ENCODE assay signal across 21 mouse cellular contexts in the genomic region with DNA sequence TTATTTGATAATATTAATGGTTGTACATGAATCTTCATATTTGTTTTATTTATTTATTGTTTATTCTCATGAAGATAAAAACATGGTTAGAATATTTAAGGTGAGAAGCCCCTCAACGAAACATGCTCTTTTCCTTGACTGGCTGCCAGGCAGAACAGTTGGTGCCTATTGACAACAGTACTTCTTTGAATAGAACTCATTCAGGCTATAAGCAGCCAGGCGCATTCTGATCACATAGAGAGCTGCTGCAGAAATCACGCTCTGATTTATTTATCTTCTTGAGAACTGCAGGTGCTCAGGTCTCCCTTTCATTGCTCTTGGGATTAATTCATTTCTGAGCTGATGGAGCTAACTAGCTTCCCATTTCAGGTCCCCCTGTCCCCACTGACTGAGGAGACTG.
DNase-seq lines count a peak whose midpoint lies in the region; ATAC-seq lines count a peak whose summit lies in the region.
"Had no signal": no experiment of that assay in that cellular context is flagged by ENCODE, and none has a peak within 500 bp of the region (broad histone marks: within the 10 kb centered on the region; RNA-seq: fewer than 3 reads in every experiment).

No protein-coding gene starts in this region.

- no peak overlapping the region for H3K9ac ChIP-seq in neural tube, embryonic 14.5 days (replicated peaks; ENCODE audit: low read depth, low read length)
- no peak overlapping the region for H3K9ac ChIP-seq in neural tube, embryonic 15.5 days (replicated peaks)
- no peak overlapping the region for H3K9ac ChIP-seq in forebrain, embryonic 16.5 days (replicated peaks; ENCODE audit: low read depth, low read length)
- no peak overlapping the region for H3K9ac ChIP-seq in liver, embryonic 11.5 days (ENCODE audit: low read depth, low read length)
- H3K9ac ChIP-seq: hindbrain, embryonic 13.5 days; intestine, embryonic 15.5 days; midbrain, embryonic 12.5 days; stomach, embryonic 15.5 days had no signal

- 37% methylated on average over 3 of the region's 3 CpGs for WGBS in neural tube, embryonic 14.5 days
- 36% methylated on average over 3 of the region's 3 CpGs for WGBS in neural tube, embryonic 15.5 days
- 12% methylated on average over 3 of the region's 3 CpGs for WGBS in forebrain, embryonic 16.5 days
- 84% methylated on average over 3 of the region's 3 CpGs for WGBS in liver, embryonic 11.5 days

- H3K27ac ChIP-seq in neural tube, embryonic 14.5 days (ENCODE audit: low read depth, low read length), result no peak overlapping the region
- H3K27ac ChIP-seq in neural tube, embryonic 15.5 days (replicated peaks), result no peak overlapping the region
- peak overlapping the region; percentile 58 for H3K27ac ChIP-seq in forebrain, embryonic 16.5 days (ENCODE audit: low read length)
- H3K27ac ChIP-seq in liver, embryonic 11.5 days (ENCODE audit: low read depth, low read length), result no peak overlapping the region
- H3K27ac ChIP-seq: embryonic facial prominence, embryonic 10.5 days; hindbrain, embryonic 13.5 days; intestine, embryonic 15.5 days; midbrain, embryonic 12.5 days; stomach, embryonic 15.5 days had no signal

- no peaks in the 10 kb centered on the region for H3K4me1 ChIP-seq in neural tube, embryonic 14.5 days (ENCODE audit: control insufficient read depth, insufficient read depth, low read length)
- H3K4me1 ChIP-seq in neural tube, embryonic 15.5 days, result no peaks in the 10 kb centered on the region
- no peaks in the 10 kb centered on the region; the same call in none of the 2 replicates for H3K4me1 ChIP-seq in forebrain, embryonic 16.5 days (replicated peaks; ENCODE audit: control insufficient read depth, insufficient read depth, low read length)
- no peaks in the 10 kb centered on the region for H3K4me1 ChIP-seq in liver, embryonic 11.5 days (replicated peaks; ENCODE audit: control insufficient read depth, insufficient read depth, low read length)
- H3K4me1 ChIP-seq: embryonic facial prominence, embryonic 10.5 days; hindbrain, embryonic 13.5 days; intestine, embryonic 15.5 days; midbrain, embryonic 12.5 days; stomach, embryonic 15.5 days had no signal

- 0 out of 2 replicates have a peak, but pooled peaks have one; percentile 68 for ATAC-seq in neural tube, embryonic 14.5 days (ENCODE audit: low read depth)
- no peak for ATAC-seq in neural tube, embryonic 15.5 days (ENCODE audit: low FRiP score)
- ATAC-seq in forebrain, embryonic 16.5 days, result peak; percentile 87
- no peak for ATAC-seq in liver, embryonic 11.5 days (replicated peaks; ENCODE audit: low FRiP score)
- ATAC-seq: intestine, embryonic 15.5 days; lung, postnatal 0 days had no signal

- H3K4me2 ChIP-seq in neural tube, embryonic 14.5 days (ENCODE audit: low read depth, low read length), result no peak overlapping the region
- H3K4me2 ChIP-seq in neural tube, embryonic 15.5 days, result no peak overlapping the region
- peak overlapping the region; percentile 17 for H3K4me2 ChIP-seq in forebrain, embryonic 16.5 days (ENCODE audit: low read length)
- H3K4me2 ChIP-seq in liver, embryonic 11.5 days, result no peak overlapping the region
- H3K4me2 ChIP-seq: heart, embryonic 11.5 days; hindbrain, embryonic 13.5 days; intestine, embryonic 15.5 days; midbrain, embryonic 12.5 days; stomach, embryonic 15.5 days had no signal

- no peak overlapping the region for H3K4me3 ChIP-seq in neural tube, embryonic 14.5 days (ENCODE audit: low read depth, low read length)
- no peak overlapping the region for H3K4me3 ChIP-seq in neural tube, embryonic 15.5 days (replicated peaks)
- no peak overlapping the region for H3K4me3 ChIP-seq in forebrain, embryonic 16.5 days (replicated peaks; ENCODE audit: low read length)
- H3K4me3 ChIP-seq in liver, embryonic 11.5 days (ENCODE audit: low read depth, low read length), result no peak overlapping the region
- H3K4me3 ChIP-seq: embryonic facial prominence, embryonic 10.5 days; hindbrain, embryonic 13.5 days; intestine, embryonic 15.5 days; midbrain, embryonic 12.5 days; stomach, embryonic 15.5 days had no signal

- no peaks in the 10 kb centered on the region for H3K9me3 ChIP-seq in neural tube, embryonic 14.5 days (ENCODE audit: control insufficient read depth, low read length)
- no peaks in the 10 kb centered on the region for H3K9me3 ChIP-seq in neural tube, embryonic 15.5 days (replicated peaks)
- no peaks in the 10 kb centered on the region for H3K9me3 ChIP-seq in forebrain, embryonic 16.5 days (ENCODE audit: control insufficient read depth, low read length)
- 0 out of 2 replicates have a peak, but pooled peaks cover 3% of the 10 kb centered on the region for H3K9me3 ChIP-seq in liver, embryonic 11.5 days (ENCODE audit: control insufficient read depth, low read length)
- H3K9me3 ChIP-seq: embryonic facial prominence, embryonic 10.5 days; hindbrain, embryonic 13.5 days; intestine, embryonic 15.5 days; midbrain, embryonic 12.5 days; stomach, embryonic 15.5 days had no signal

- no peaks in the 10 kb centered on the region for H3K36me3 ChIP-seq in neural tube, embryonic 14.5 days (ENCODE audit: control insufficient read depth, insufficient read depth, low read length)
- no peaks in the 10 kb centered on the region for H3K36me3 ChIP-seq in neural tube, embryonic 15.5 days
- H3K36me3 ChIP-seq in forebrain, embryonic 16.5 days (ENCODE audit: control insufficient read depth, insufficient read depth), result no peaks in the 10 kb centered on the region
- no peaks in the 10 kb centered on the region for H3K36me3 ChIP-seq in liver, embryonic 11.5 days (ENCODE audit: control insufficient read depth, insufficient read depth, low read length)
- H3K36me3 ChIP-seq: embryonic facial prominence, embryonic 10.5 days; hindbrain, embryonic 13.5 days; intestine, embryonic 15.5 days; midbrain, embryonic 12.5 days; stomach, embryonic 15.5 days had no signal

- no peaks in the 10 kb centered on the region for H3K27me3 ChIP-seq in neural tube, embryonic 14.5 days (ENCODE audit: control insufficient read depth, insufficient read depth, low read length)
- H3K27me3 ChIP-seq in neural tube, embryonic 15.5 days (replicated peaks), result no peaks in the 10 kb centered on the region
- no peaks in the 10 kb centered on the region for H3K27me3 ChIP-seq in forebrain, embryonic 16.5 days (replicated peaks; ENCODE audit: control insufficient read depth, insufficient read depth, low read length)
- H3K27me3 ChIP-seq in liver, embryonic 11.5 days (replicated peaks; ENCODE audit: control insufficient read depth, insufficient read depth, low read length), result no peaks in the 10 kb centered on the region
- H3K27me3 ChIP-seq: hindbrain, embryonic 13.5 days; intestine, embryonic 15.5 days; midbrain, embryonic 12.5 days; stomach, embryonic 15.5 days had no signal

- peak; percentile 5 to 36 for DNase-seq in cerebellum, postnatal 10 days
- no peak for DNase-seq in cerebellum, postnatal 36 days
- DNase-seq in layer of hippocampus, postnatal 10 days (ENCODE audit: low spot score in 2 of 2), result peak; percentile 12 to 22
- no peak for DNase-seq in layer of hippocampus, adult 9-10 months (ENCODE audit: low spot score)
- DNase-seq in liver, embryonic 11.5 days (ENCODE audit: low spot score), result no peak
- DNase-seq: adrenal gland, postnatal 10 days; cerebellum, adult 11 months; heart, postnatal 10 days; kidney, postnatal 36 days; thymus, adult 18-20 months; thymus, postnatal 4 days had no signal

Comparison
In these comparisons a context has a peak if more than half of its experiments do, and no peak if none do; other contexts are left out.
1. DNase-seq: peak in cerebellum, postnatal 10 days (2 of 2) and layer of hippocampus, postnatal 10 days (2 of 2); none in cerebellum, postnatal 36 days (0 of 2), layer of hippocampus, adult 9-10 months (single experiment) and liver, embryonic 11.5 days (single experiment).
2. ATAC-seq: peak in neural tube, embryonic 14.5 days (single experiment) and forebrain, embryonic 16.5 days (single experiment); none in neural tube, embryonic 15.5 days (single experiment) and liver, embryonic 11.5 days (single experiment).